Mouse (Mus musculus): ENCODE data around the gene Rab3c.

GRCm38 (mm10) chr13:110034041-110034440, 246.8 kb downstream of the Rab3c start:
- no peak for TF ChIP-seq EP300 (optimal IDR thresholded peaks at IDR 0.05)
- no peak for TF ChIP-seq CTCF (IDR thresholded peaks at IDR 0.05; ENCODE audit: low read depth)

All from stomach, postnatal 0 days (tissue).